Mouse (Mus musculus) brain, embryonic 18.5 days (tissue): ENCODE data around the gene Lingo3.
A peak's percentile ranks its signal among the peaks of the same experiment; 100 is the strongest.

Experiments used
- DNase-seq: peaks from one replicate; pipeline ENCODE4 v3.0.0-alpha.2; 2012; ENCODE audit warnings: low read depth, low spot score

Gene Lingo3

DNA sequence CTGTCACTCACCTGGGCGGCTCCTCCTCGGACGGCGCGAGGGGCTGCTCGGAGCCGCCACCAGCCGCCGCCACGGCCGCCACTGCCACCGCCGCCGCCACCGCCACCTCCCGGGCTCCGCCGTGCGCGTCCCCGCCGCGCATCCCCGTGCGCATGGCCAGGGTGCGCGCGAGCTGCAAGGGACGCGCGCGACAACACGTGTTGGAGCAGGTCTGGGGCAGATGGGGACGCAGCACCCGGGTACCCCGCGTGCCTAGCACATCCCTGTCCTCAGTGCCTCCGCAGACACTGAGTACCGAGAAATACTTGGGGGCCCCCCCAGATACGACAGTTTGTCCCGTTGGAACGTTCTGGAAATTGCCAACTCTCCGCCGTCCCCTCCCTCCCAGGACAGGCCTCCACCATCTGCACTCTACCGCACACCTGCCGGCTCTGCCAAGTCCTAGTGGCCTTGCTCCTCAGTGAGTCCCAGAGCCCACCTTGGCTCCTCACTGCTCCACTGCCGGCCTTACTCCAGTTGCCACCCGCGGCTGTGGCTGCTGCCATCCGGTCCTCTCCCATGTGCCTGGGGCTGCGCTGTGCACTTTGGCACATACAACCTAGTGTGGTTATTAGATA lies at the start of gene Lingo3:
Gene Lingo3 (minus strand): TSS at position 109 of the 617 bp plus-strand sequence.
- no peak for DNase-seq

DNA sequence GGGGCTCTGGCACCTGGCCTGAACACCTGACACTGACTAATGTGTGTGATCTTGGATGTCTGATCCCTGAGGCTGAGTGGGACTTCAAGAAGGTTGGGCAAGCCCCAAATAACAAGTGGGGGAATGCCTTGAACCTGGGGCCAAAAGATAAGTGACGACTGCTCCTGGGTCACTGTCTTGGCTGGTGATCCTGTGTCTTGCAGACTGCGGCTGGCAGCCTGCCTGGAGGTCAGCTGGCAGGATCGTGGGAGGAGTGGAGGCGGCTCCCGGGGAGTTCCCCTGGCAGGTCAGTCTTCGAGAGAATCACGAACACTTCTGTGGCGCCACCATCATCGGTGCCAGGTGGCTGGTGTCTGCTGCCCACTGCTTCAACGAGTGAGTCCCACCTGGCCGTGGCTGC lies 43.3 kb upstream of the Lingo3 start:
- DNase-seq = no peak

DNA sequence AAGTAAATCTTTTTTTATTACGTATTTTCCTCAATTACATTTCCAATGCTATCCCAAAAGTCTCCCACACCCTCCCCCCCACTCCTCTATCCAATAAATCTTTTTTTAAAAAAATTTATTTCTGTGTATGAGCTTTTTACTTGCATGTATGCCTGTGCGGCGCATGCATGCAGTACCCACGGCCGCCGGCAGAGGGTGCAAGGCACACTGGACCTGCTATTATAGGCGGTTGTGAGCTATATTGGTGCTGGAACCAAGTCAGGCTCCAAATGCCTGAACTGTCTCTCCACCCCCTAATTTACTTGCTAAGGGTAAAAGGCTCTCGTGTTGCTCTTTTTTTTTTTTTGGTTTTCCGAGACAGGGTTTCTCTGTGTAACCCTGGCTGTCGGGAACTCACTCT lies 37.5 kb upstream of the Lingo3 start:
- DNase-seq = no peak

DNA sequence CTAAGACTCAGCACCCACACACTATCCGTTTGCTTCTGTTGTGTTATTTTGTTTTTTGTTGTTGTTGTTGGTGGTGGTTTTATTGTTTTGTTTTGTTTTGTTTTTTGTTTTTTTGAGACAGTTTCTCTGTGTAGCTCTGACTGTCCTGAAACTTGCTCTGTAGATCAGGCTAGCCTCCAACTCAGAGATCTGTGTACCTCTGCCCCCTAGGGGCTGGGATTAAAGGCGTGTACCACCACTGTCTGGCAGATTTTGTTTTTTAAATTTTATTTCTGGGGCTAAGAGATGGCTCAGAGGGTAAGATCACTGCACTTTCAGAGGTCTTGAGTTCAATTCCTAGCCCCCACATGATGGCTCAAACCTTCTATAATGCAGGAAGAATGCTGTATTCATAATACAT lies 37.1 kb upstream of the Lingo3 start:
- no peak for DNase-seq

DNA sequence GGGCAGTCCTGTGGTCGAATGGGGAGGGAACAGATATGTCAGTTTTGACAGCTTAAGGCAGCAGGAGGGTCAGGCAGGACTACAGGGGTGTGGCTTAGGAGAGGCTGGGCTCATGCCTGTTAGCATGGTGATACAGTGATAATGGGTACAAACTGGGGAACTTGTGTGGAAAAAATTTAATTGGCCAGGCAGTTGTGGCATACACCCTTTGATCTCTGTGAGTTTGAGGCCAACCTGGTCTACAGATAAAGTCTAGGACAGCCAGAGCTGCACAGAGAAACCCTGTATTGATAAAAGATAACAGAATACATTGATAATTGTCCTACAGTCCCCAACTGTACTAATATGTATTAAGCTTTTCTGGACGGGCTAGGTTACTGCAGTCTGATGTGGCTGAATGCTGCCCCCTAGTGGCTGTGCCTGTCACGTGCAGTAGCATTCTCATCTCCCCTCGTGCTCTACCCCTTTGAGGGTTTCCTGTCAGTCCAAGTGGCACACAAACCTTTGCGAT lies 36.3 kb upstream of the Lingo3 start:
- no peak for DNase-seq

- no peak for DNase-seq
Observed at GRCm38 (mm10) chr10:80876594-80876993, 32.8 kb upstream of the Lingo3 start.

DNA sequence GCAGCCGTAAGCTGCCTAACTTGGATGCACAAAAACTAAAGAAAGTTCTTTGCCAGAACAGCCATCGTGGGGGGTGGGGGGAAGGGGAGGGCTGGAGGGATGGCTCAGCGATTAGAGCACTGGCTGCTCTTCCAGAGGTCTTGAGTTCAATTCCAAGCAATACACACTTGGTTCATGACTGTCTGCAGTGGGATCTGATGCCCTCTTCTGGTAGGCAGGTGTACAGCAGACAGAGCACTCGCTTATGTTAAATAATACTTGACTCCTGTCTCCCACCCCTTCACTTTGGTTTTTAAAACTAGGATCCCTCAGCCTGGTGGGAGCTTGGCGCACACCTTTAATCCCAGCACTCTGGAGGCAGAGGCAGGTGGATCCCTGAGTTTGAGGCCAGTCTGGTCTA lies 32.2 kb upstream of the Lingo3 start:
- DNase-seq = no peak

DNA sequence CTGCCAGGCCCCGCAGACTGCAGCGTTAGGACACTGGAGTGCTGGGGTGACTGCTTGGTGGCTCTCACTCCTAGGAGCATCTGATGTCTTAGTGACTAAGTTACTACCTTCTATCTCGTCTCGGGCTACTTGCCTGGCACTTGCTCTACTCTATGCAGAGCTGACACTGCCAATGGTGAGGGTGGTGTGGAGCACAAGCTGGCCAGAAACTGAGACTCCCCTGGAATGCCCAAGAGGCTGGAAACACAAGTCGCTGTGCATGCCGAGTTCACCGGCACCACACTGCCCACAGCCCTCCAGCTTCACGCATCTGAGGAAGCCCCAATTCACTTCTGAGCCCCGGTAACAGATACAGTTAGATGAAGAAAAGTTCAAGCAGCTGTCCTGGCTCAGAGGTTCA lies 30.2 kb upstream of the Lingo3 start:
- no peak for DNase-seq

GRCm38 (mm10) chr10:80871581-80871980 lies 27.7 kb upstream of the Lingo3 start, which contains the start of gene Tmprss9:
Gene Tmprss9, plus strand, starts transcription at chr10:80871848.
- no peak for DNase-seq

DNA sequence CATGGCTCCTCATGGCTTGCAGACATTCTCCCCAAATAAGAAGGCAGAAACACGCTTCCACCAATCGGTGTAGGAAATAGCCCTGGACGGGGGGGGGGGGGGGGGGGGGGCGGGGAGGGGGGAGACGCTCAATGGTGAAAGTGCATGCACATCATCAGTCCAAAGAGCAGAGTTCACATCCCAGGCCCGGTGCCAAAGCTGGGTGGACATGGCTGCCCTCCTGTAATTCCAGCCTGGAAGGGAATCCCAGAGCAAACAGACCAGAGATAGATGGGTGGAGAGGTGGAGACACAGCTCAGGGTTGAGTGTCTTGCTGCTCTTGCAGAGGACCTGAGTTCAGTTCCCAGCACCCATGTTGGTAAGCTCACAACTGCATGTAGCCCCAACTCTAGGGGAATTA lies 27.2 kb upstream of the Lingo3 start:
- no peak for DNase-seq

GRCm38 (mm10) chr10:80864446-80864845 lies 20.6 kb upstream of the Lingo3 start:
- DNase-seq = no peak

DNA sequence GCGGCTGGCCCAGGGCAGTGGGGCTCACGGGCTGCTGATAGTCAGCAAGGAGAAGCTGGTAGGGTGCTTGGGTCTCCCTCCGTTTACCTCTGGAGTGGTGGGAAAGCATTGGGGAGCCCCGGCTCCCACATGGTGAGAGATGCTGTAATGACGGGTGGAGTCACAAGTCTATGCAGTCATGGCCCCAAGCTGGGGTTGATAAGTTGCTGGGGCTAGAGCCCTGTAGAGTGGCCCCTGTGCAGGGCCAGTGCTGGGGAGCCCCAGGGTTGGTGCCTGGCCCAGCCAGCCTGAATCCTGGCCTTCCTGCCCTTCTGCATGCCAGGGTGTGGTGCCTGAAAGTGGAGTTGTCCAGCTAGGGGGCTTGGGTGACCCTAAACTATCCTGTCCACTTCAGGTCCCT lies 18.5 kb upstream of the Lingo3 start:
- no peak for DNase-seq

DNA sequence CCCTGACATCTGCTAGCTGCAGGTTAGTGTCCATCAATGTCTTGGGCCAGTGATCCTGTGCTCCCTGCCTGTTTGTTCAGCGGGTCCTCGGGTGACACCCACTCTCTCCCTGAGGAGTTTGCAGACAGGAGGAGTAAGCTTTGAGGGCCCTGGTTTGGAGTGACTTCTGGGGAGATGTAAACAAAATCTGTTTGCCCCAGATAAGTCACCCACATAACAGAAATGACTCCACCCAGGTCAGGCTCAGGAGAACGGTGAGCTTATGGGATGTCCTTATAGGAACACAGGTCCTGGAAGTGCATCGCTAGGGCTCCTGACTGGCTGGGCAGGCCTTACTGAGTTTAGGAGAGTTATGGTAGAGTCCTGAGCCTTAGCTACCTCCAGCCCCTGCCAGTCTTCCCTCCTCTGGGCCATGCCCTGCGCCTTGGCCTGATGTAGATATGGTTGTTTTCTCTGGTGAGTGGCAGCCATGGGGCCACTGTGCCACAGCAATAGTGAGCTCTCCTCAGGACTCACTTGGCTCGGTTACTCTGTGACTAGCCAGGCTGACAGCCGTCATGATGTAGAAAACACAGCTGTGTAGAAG lies 14.6 kb upstream of the Lingo3 start:
- no peak for DNase-seq

GRCm38 (mm10) chr10:80857848-80858247 lies 14.0 kb upstream of the Lingo3 start:
- no peak for DNase-seq

DNA sequence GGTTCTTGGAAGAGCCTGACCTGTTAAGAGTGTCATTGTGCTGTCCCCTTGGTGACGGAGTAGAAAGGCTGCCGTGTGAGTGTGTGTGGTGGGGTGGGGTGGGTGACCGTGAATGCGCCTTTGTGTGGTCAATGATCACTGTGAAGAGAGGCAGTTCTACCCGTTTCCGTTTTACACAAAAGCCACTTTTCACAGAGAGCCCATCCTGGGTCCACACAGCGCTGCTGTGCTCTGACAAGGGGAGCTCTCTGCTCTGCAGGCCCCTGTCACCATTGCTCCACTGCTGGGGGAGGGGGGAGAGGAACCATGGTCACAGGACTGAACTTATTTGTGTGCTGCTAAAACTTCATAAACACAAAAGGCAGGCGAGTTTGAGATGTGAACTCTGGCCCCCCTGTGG lies 13.5 kb upstream of the Lingo3 start:
- DNase-seq = no peak

DNA sequence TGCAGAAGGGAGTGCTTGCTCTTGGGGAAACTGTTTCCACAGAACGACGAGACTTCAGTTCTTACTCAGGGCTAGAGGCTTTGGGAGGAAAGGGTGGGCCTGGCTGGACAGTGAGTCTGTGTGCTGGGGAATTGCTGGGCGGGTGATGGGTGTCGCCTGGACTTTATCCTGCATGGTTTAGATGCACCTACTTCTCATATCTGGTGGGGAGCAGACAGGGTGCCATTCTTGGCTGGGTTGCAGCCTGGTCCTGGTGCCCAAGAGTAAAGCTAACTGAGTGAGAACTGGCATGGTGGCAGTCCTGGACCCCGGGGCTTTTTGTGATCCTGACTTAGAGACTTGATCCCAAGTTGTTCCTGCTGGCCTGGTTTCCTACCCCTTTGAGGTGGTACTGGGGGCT lies 13.1 kb upstream of the Lingo3 start:
- no peak for DNase-seq

DNA sequence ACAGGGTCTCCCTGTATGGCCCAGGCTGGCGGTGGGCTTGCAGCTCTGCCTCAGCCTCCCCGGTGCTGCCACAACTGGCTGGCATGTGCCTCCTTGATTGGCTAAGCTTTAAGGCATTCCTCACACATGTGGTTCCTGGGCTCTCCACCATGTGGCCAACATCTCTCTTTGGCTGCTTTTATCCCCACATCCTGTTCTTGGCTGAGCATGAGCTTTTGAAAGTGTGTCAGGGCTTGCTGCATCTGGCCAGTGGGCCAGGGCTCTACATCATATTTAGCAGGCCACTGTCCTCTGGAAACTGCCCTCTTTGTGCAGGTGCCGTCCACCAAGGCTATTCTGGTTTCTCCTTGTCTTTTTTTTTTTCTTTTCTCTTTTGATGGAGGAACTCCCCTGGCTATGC lies 12.4 kb upstream of the Lingo3 start:
- no peak for DNase-seq

GRCm38 (mm10) chr10:80855749-80856073 lies 11.9 kb upstream of the Lingo3 start:
- DNase-seq = no peak

DNA sequence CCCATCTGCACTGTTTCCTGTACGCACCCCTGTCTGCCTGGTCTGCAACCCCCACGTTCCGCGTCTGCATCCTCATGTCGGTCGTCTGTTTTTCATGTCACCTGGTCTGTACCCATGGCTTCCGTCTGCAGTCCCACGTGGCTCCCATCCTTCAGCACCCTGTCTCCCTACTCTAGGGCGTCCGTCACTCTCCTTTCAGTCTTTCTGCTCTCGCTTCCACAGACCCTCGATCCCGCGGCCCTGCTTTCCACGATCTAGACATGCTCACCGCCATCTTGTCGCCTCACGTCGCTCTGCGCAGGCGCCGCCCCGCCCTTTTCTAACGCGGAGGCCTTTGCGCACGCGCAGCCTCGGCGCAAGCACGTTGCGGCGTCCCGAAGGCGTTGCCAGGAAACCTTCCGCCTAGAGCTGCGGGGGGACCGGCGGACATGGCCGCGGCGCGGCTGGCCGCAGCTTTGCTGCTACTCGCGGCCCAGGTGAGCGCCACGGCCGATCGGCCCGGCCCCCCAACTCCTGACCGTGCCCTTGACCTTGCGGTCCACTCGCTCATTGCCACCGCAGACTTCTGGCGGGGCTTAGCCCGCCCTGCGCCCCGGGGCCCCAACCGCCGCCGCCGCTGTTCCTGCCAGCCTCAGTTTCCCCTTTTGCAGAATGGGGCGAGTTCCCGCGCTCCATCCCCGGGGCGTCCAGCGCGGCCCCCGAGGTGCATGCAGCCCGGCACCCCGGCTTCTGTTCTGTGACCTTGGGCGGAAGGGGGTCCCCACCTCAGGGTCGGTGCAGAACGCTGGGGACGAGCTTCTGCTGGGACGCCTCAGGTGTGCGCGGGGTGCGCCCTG lies 11.3 kb upstream of the Lingo3 start, which contains the start of the genes Lsm7 and Sppl2b:
Gene Lsm7 (minus strand): TSS at position 297 of the 836 bp plus-strand sequence.
Gene Sppl2b (plus strand): TSS at position 363 of the 836 bp plus-strand sequence.
- peak; percentile 87 for DNase-seq

- no peak for DNase-seq
Observed at GRCm38 (mm10) chr10:80848571-80848970, 4.7 kb upstream of the Lingo3 start.

GRCm38 (mm10) chr10:80845732-80846131 lies 1.9 kb upstream of the Lingo3 start:
- DNase-seq = no peak

DNA sequence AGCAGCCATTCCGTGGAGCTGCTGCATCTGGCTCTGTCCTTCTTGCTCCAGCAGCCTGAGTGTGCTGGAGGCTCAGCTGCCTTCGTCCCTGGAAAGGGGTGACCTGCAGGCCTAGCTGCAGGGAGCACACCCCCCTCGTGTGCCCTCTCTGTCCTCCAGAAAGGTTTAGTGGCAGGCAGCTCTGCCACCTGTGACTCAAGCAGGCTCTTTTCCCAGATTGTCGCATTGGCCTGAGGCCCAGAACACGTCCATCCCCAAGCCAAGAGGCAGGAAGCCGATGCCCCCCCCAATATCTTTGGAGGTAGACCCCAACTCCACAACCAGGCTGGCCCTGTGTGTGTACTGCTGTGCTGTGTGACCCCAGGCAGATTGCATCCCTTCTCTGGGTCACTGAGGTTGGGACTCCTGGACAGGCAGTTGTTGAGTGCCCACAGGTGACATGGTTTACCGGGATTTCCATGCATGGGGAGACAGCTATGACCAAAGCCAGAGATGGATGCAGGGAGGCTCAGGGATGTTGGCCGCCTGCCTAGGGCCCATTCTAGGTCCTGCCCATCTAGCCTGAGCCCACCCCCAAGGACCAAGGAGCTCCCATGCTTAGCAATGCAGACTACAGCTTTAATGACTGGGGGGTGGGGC lies 1.3 kb upstream of the Lingo3 start:
- no peak for DNase-seq
